Comparison of ENCODE assay signal across 31 mouse cellular contexts in genomic region chr9:116967317-116967716, GRCm38 (mm10).
"Had no signal": no experiment of that assay in that cellular context is flagged by ENCODE, and none has a peak within 500 bp of the region (broad histone marks: within the 10 kb centered on the region; RNA-seq: fewer than 3 reads in every experiment).

No protein-coding gene starts in this region.

- H3K4me3 ChIP-seq: limb, embryonic 12.5 days; limb, embryonic 13.5 days; limb, embryonic 15.5 days; liver, embryonic 12.5 days; liver, embryonic 13.5 days; liver, embryonic 15.5 days; lung, embryonic 15.5 days; megakaryocyte, embryonic 14.5 days; midbrain, embryonic 10.5 days; midbrain, embryonic 12.5 days; midbrain, embryonic 13.5 days; midbrain, embryonic 15.5 days; myocyte; neural tube, embryonic 12.5 days had no signal

- H3K4me2 ChIP-seq: limb, embryonic 12.5 days; limb, embryonic 13.5 days; limb, embryonic 15.5 days; liver, embryonic 11.5 days; liver, embryonic 12.5 days; liver, embryonic 13.5 days; liver, embryonic 15.5 days; lung, embryonic 14.5 days; lung, embryonic 15.5 days; midbrain, embryonic 11.5 days; midbrain, embryonic 12.5 days; midbrain, embryonic 13.5 days; midbrain, embryonic 15.5 days; neural tube, embryonic 12.5 days had no signal

- H3K36me3 ChIP-seq: limb, embryonic 12.5 days; liver, embryonic 12.5 days; liver, embryonic 13.5 days; liver, embryonic 15.5 days; lung, embryonic 15.5 days; midbrain, embryonic 10.5 days; midbrain, embryonic 12.5 days; midbrain, embryonic 13.5 days; midbrain, embryonic 15.5 days; neural tube, embryonic 12.5 days had no signal

- H3K27ac ChIP-seq: limb, embryonic 12.5 days; limb, embryonic 13.5 days; limb, embryonic 15.5 days; liver, embryonic 12.5 days; liver, embryonic 13.5 days; liver, embryonic 14.5 days; liver, embryonic 15.5 days; lung, embryonic 15.5 days; macrophage; midbrain, embryonic 10.5 days; midbrain, embryonic 12.5 days; midbrain, embryonic 13.5 days; midbrain, embryonic 15.5 days; neural tube, embryonic 12.5 days had no signal

- DNase-seq: left cerebral cortex, postnatal 4 days; liver; liver, embryonic 13.5 days; liver, postnatal 0 days; lung, adult 18-20 months; lung, adult 2 months; lung, embryonic 14.5 days; lung, postnatal 10 days; lung, postnatal 14 days; lung, postnatal 36 days; lung, postnatal 4 days; midbrain, embryonic 14.5 days had no signal

- H3K9ac ChIP-seq: limb, embryonic 12.5 days; limb, embryonic 13.5 days; limb, embryonic 15.5 days; liver, embryonic 12.5 days; liver, embryonic 13.5 days; liver, embryonic 14.5 days; liver, embryonic 15.5 days; liver, postnatal 0 days; lung, embryonic 14.5 days; lung, embryonic 15.5 days; midbrain, embryonic 12.5 days; midbrain, embryonic 13.5 days; midbrain, embryonic 15.5 days; neural tube, embryonic 12.5 days had no signal

- H3K4me1 ChIP-seq: liver, embryonic 12.5 days; liver, embryonic 13.5 days; liver, embryonic 15.5 days; megakaryocyte, embryonic 14.5 days had no signal

- ATAC-seq: liver, embryonic 12.5 days; liver, postnatal 0 days; lung, postnatal 0 days; midbrain, embryonic 13.5 days; midbrain, embryonic 15.5 days; midbrain, embryonic 16.5 days had no signal

- H3K9me3 ChIP-seq: limb, embryonic 12.5 days; limb, embryonic 13.5 days; limb, embryonic 15.5 days; liver, embryonic 12.5 days; liver, embryonic 13.5 days; liver, embryonic 15.5 days; lung, embryonic 15.5 days; midbrain, embryonic 10.5 days; midbrain, embryonic 12.5 days; midbrain, embryonic 13.5 days; midbrain, embryonic 15.5 days; neural tube, embryonic 12.5 days had no signal

- H3K27me3 ChIP-seq: limb, embryonic 12.5 days; limb, embryonic 13.5 days; limb, embryonic 15.5 days; liver, embryonic 12.5 days; liver, embryonic 13.5 days; liver, embryonic 15.5 days; lung, embryonic 15.5 days; megakaryocyte, embryonic 14.5 days; midbrain, embryonic 12.5 days; midbrain, embryonic 13.5 days; midbrain, embryonic 15.5 days; neural tube, embryonic 12.5 days had no signal
